Mouse (Mus musculus) retina, postnatal 1 day (tissue): ENCODE data around the gene Dmc1.

ENCODE experiments used
- DNase-seq: peaks from one replicate; pipeline ENCODE4 v3.0.0-alpha.2; 2012

The Dmc1 gene

GRCm38 (mm10) chr15:79559649-79560048 lies 45.3 kb downstream of the Dmc1 start:
- DNase-seq, result no peak

- DNase-seq, result no peak
Measured at GRCm38 (mm10) chr15:79552566-79552965, 52.3 kb downstream of the Dmc1 start.

- no peak for DNase-seq
Measured at GRCm38 (mm10) chr15:79548226-79548625, 56.7 kb downstream of the Dmc1 start.

GRCm38 (mm10) chr15:79547289-79547820 lies 57.6 kb downstream of the Dmc1 start:
- DNase-seq, result no peak

GRCm38 (mm10) chr15:79546410-79547288 lies 58.3 kb downstream of the Dmc1 start, which contains the start of gene Ddx17:
TSS of gene Ddx17 (minus strand) at chr15:79546741.
- peak; percentile 98 for DNase-seq

- peak; percentile 74 for DNase-seq
Measured at GRCm38 (mm10) chr15:79545921-79546399, 58.9 kb downstream of the Dmc1 start.

GRCm38 (mm10) chr15:79545496-79545895 lies 59.4 kb downstream of the Dmc1 start:
- no peak for DNase-seq

- DNase-seq, result no peak
Measured at GRCm38 (mm10) chr15:79543968-79544367, 60.9 kb downstream of the Dmc1 start.

GRCm38 (mm10) chr15:79533796-79534195 lies 71.1 kb downstream of the Dmc1 start:
- no peak for DNase-seq

- DNase-seq, result no peak
Measured at GRCm38 (mm10) chr15:79529935-79530334, 75.0 kb downstream of the Dmc1 start.

GRCm38 (mm10) chr15:79527991-79528639 lies 76.8 kb downstream of the Dmc1 start:
- no peak for DNase-seq

GRCm38 (mm10) chr15:79527192-79527591 lies 77.7 kb downstream of the Dmc1 start:
- no peak for DNase-seq

- no peak for DNase-seq
Measured at GRCm38 (mm10) chr15:79525979-79526768, 78.7 kb downstream of the Dmc1 start.

- no peak for DNase-seq
Measured at GRCm38 (mm10) chr15:79525564-79525963, 79.3 kb downstream of the Dmc1 start.

GRCm38 (mm10) chr15:79519400-79520220 lies 85.3 kb downstream of the Dmc1 start:
- DNase-seq, result no peak

GRCm38 (mm10) chr15:79518571-79518970 lies 86.3 kb downstream of the Dmc1 start:
- no peak for DNase-seq

- no peak for DNase-seq
Measured at GRCm38 (mm10) chr15:79517710-79518109, 87.2 kb downstream of the Dmc1 start.

- DNase-seq, result peak; percentile 78
Measured at GRCm38 (mm10) chr15:79516171-79517096, 88.5 kb downstream of the Dmc1 start, which contains the start of gene Kdelr3. TSS of gene Kdelr3 (plus strand) at chr15:79516411.

- no peak for DNase-seq
Measured at GRCm38 (mm10) chr15:79513940-79514339, 91.0 kb downstream of the Dmc1 start.

GRCm38 (mm10) chr15:79511553-79512320 lies 93.2 kb downstream of the Dmc1 start:
- peak; percentile 92 for DNase-seq
